Mouse (Mus musculus) layer of hippocampus, adult 9-10 months (tissue): ENCODE data around the gene Hnrnph3.

Experiments used
- DNase-seq: peaks from one replicate; pipeline ENCODE4 v3.0.0; 2022; ENCODE audit warnings: low spot score

The Hnrnph3 gene

DNA sequence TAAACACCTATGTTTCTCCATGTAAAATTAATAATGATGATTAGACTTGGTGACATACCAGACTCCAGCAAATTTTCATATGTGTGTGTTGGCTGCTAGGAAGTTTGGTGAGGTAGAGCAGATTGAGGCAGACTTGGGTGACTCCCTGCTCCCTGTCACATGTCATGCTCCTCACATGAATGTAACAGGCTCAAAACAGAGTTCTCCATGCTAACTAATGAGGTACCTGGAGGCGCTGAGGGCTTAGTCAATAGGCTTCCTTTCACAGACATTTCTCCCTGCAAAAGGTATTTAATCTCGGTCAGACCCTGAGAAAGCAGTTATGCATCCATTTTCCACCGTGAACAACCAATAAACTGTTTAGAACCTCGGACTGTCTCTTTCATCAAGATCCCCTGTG lies 4.4 kb upstream of the Hnrnph3 start:
- no peak for DNase-seq

DNA sequence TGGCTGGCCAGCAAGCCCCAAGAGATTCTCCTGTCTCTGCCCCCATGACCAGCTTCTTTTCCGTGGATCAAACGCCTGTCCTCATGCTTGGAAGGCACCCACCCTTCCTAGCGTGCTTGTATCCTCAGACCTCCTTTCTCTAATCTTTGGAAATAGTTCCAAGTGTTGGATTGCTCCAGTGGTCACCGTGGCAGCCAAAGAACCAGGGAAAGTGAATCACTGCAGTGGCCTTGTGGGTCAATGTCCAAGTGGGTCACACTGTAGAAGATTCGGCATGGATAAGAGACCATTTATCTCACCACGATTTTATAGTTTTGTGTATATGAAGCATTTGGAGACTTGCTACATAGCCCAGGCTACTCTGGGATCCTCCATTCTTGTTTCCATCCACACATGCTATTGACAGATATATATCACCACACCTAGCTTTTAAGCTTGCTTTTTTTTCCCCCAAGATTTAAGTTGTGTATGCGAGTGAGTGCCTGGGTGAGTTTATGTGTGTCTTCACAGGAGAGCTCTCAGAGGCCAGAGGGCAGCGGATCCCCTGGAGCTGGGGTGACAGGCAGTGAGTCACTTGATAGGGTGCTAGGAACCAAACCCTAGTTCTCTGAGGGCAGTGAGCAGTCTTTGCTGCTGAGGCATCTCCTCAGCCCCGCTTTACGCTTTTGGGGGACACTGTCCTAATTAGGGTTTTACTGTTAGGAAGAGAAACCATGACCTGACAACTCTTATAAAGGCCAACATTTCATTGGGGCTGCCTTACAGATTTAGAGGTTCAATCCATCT lies 3.6 kb upstream of the Hnrnph3 start:
- no peak for DNase-seq

DNA sequence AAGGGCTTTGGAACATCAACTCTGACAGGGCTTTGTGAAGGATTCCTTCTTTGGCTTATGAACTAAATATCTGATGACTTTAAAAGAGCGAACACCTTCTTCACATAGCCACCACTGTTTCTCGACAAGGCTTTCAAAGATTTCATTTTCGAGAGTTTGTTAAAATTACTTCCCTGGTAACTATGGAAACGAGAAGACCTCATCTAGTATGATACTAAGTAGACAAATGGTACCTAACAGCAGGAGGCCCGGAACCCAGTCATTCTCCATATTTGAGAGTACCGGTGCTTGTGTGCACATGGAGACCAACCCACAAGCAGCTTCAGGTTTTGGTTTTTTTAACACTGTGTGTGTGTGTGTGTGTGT lies 2.8 kb upstream of the Hnrnph3 start:
- no peak for DNase-seq

DNA sequence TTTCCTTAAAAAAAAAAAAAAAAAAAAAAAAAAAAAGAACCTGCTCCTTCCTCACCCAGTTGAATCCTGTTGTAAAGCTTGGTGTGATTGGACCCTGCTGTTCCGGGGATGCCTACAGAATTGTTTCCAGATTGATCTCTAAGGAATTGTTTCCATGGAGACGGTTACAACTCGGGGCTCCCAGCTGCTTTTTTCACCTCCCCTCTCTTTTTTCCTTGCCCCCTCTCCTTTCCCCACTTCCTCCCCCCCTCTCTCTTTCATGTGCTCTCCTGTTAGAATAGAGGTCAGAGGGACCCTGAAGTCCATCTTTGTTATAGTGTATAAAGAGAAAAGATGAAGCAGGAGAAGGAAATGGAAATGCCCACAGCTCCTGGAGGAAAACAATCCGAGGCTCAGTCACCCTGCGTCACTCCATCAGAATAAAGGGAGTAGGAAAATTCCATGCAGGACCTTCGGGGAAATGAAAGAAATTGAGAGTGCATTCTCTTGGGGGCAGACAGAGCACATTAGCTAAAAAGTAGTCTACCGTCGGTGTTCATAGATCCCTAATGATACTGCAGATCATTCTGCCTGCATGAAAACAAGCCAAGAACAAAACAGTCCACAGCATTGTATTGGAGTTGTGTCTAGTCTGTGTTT lies 2.3 kb upstream of the Hnrnph3 start:
- no peak for DNase-seq

DNA sequence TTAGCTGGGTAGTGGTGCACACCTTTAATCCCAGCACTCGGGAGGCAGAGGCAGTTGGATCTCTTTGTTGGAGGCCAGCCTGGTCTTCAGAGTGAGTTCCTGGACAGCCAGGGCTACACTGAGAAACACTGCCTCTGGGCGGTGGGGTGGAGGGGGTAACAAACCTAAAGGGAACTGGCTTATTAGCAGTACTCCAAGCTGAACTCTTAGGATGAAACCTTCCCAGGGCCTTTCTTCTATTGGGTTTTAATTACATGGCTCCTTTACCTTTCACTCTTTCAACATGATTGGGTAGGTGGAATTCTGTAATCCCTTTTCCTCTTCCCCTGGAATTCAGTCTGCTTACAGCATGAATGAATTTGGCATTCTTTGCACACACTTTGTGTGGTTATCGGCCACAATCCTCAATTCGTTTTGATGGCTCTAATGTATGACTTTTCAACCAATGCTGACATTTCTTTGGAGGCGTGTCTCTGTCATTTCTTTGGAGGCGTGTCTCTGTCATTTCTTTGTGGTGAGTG lies 1.5 kb upstream of the Hnrnph3 start:
- DNase-seq = no peak

DNA sequence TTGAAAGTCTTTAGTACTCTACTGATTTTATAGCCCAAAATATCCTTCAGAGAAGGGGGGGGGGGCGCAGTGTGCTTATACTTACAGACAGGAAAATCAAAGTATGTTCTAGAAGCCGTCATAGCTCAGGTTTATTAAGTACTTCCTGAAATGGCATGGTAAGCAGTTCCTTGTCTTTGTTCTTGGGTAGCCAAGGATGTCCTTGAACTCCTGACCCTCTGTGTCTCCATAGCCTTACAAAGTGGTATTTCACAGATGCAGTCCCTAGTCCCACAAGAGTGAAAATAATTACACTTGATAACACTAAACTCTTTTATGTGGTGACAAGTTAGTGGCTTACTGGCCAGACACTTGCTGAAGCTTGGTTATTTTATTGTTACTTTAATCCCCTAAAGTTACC lies 999 bp upstream of the Hnrnph3 start:
- DNase-seq = no peak

DNA sequence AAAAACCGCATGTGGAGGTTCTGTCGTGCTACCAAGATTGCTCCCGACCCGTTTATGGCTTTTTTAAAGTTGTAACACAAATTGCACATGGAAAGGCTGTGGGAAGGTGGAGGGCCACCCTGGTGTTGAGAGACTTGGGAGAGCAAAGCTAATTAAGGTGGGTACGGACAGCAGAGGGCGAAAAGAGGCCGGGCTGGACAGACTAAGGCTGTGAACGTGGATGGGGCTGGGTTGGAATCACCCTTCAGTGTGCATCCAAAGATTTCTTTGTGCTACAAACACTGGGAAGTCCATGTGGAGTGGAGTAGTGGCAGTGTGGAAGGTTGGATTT lies 528 bp upstream of the Hnrnph3 start:
- DNase-seq = no peak

DNA sequence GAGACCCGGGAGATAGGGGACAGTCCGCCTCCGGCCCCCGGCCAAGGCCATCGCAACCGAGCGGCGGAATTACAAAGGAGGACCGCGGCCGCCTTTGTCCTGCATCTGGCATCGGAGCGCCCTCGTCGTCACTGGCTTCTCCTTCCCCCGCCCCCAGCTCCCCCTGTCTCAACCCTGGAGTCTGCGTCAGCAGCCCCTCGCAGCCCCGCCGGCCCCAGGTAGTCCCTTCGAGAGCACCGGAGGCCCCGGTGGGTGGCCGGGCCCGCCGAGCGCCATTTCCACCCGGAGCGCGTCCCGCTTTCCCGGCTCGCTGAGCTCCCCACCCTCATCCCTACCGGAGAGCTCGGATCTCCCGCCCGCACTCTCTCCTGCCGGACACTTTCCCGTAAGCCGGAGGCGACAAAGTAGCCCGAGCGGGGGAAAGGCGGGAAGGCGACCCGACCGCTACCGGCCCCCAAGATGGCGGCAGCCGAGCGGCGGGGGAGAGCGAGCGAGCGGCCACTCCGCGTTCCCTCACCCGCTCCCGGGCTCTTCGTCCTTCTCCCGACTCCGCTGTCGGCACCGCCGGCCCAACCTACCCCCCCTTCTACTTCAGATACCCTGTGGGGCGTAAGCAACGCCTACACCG lies 782 bp downstream of the Hnrnph3 start:
- no peak for DNase-seq

DNA sequence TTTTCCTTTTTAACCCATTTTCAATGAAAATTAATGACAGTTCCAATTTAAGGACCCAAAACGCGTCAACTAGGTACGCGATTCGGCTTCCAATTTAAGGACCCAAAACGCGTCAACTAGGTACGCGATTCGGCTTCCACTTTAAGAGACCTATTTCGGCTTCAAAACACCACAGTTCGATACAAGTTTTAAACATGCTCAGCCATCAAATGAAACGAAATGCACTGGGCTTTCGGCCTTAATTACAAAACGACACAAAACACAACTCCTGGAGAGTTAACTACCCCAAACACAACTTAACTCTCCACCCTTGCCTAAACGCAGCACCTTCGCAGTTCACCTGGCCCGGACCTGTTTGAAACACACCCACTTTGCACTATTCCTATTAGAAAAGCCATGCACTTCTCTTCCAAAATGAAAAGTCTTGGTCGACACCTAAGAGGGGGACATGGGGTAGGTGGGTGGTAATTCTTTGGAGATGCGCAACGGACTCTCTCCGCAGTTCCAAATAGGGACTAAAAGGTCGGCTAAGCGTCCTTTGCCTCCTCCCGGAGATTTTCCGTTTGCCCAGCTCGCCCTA lies 1.4 kb downstream of the Hnrnph3 start:
- DNase-seq = no peak

DNA sequence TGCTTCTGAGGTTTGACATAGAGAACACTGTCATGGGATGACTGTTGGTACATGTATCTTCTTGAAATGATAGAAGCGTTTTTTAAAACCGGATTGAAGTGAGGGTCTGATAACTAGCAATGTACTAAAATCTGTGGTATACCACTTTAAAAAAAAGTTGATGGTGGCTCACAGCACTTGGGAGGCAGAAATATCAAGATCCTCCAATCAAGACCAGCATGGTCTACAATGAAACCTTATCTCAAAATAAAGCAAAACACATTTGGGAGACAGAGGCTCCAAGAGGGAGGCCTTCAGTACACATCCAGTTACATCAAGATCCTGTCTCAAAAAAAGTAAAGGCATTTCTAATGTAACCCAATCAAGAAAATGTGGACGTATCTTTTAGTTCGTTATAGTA lies 2.3 kb downstream of the Hnrnph3 start:
- no peak for DNase-seq

DNA sequence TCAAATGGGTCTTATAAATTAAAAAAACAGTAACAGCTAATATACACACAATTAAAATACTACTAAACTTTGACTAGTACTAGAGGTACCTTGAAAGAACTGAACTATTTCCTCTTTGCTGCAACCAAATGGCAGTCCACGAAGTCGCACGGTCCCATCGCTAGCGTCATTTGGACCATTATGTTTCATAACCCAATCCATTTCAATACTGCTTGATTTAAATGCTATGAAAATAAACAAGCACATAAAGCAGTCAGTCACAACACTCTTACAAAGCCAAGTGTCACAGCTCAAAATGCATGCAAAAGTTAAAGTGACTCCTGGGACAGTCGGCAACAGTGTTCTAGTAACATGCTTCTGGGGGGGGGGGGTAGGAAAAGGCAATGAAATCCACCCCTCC lies 4.7 kb downstream of the Hnrnph3 start:
- DNase-seq = no peak

DNA sequence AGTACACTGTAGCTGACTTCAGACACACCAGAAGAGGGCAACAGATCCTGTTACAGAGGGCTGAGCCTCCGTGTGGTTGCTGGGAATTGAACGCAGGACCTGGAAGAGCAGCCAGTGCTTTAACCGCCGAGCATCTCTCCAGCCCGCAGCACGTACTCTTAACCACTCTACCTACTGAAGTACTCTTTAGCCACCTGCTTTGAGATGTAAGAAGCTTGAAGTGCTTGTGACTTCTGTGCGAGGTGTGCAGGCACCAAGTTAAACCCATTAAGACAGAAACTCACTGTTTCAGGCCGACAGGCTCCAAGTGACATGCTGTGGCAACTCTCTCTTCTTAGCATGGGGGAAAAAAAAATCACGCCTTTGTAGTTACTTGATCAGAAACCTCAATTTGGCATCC lies 9.8 kb downstream of the Hnrnph3 start:
- no peak for DNase-seq

DNA sequence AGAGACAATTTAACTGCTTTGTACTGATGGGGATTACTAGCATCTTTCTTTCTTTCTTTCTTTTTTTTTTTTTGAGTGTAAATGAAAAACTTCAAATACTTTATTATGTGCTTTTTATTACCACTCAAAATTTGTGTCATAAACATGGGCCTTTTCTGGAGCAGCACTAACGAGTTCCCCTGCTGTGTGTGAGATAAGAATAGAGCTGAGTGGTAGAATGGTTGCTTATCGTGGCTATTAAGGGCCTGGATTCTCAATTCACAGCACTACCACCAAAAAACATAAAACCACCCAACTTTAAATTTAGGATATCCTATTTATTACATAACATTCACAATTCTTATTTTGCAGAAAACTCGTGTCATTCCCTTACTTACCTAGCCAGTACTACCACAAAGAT lies 10.5 kb downstream of the Hnrnph3 start:
- no peak for DNase-seq

DNA sequence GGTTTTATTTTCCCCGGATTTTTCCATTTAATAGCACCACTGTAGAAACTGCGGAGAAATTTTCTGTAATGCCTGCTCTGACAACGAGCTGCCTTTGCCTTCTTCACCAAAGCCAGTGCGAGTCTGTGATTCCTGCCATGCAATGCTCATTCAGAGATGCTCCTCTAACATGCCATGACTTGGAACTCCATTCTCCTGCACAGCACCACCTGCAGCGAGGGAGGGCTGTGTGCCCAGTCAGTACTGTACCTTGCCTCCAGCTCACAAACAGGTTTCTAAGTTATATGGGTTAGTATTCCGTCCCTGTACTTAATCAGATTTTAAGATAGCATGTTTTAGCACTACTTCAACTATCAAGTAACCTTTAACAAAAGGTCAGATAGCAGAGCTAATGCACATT lies 12.5 kb downstream of the Hnrnph3 start:
- no peak for DNase-seq

DNA sequence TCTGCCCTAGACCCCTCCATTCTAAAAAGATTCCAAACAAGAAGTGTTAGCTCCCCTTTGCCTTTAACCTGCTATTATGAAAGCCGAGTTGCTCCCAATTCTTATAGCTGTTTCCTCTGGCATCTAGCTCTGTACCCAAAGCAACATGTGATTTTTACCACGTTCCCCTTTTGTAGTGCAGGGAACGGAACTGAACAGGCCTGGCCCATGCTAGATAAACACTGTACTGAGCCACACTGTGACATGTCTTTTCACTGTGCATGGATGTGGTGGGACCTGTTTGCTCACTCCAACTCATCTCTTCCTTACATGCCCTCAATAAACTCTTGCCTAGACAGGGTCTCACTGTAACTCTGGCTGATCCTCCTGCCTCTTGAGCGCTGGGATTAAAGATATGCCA lies 13.7 kb downstream of the Hnrnph3 start:
- DNase-seq = no peak

DNA sequence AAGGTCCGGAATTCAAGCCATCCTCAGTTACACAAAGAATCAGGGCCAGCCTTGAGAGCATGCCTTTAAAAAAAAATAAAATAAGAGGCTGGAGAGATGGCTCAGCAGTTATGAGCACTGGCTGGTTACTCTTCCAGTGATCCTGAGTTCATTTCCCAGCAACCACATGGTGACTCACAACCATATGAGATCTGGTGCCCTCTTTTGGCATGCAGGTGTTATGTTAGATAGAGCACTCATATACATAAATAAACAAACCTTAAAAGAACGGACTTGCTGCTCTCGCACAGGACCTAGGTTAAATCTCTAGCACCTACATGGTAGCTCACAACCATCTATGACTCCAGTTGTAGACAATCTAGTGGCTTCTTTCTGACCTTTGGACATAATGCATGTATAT lies 15.8 kb downstream of the Hnrnph3 start:
- no peak for DNase-seq

DNA sequence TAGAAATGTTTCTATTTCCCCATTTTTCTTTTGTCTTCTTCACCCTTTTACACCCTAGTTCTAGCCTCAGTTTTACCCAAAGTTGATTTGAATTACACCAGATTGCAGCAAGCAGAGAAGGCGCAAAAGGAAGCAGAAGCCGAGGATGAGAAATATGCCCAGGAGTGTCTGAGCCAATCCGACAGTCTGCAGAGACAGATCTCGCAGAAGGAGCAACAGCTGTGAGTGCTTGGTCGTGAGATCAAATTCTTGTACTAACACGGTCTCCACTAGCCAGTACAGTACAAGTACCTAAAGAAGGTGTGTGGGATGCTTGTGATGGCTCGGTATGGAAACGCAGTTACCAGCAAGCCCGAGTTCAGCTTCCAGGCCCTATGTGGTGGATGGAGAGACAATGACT lies 19.5 kb downstream of the Hnrnph3 start:
- DNase-seq = no peak

DNA sequence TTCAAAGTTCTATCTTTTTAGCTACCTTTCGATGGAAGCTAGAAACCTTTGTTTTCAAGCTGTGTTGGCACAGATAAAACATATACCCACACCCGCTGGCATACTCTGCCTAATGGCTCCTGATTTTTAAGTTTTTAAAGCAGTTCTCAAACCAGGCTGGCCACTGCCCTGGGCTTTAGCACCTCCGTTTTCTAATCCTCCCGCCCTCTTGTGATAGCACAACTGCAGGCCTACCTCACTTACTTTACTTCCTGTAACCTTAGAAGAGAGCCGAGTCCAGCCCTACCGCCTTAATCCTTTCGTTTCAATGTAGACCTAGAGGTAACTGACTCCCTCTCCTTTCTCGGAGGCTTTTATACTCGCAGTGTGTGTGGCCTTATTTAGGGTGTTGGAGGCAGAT lies 20.8 kb downstream of the Hnrnph3 start:
- DNase-seq = no peak

DNA sequence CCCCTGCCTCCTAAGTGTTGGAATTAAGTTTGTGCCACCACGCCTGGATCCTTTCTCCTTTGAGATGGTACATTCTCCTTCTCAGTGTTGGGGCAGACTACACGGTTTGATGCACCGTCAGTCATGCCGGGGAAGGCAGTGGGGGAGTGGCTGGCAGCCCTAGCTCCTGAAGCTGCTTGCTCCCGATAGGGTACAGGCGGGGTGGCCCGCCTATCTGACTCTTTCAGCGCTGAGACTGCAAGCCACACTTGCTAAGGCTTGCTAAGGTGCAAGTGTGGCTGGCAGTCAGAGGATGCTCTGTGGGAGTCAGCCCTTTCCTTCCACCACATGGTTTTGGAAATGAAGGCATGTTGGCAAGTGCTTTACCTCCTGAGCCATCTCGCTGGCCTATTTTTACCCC lies 23.4 kb downstream of the Hnrnph3 start:
- DNase-seq = no peak

DNA sequence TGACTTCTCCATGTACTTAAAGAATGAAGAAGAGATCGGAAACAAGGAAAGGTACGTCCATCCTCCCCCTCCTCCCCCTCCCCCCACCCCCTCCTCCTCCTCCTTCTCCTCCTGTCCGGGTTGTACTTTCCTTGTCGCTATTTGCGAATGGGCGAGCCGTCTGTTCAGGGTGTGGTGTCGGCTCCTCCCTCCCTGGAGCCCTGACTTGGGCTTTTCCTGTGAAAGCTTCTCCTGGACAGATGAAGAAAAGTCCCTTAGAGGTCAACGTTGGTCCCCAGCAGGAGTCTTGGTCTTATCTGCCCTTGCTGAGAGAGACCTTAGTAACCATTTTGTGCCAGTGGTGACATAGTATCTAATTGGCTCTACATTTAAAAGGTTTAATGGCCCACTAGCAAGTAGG lies 30.0 kb downstream of the Hnrnph3 start:
- no peak for DNase-seq

DNA sequence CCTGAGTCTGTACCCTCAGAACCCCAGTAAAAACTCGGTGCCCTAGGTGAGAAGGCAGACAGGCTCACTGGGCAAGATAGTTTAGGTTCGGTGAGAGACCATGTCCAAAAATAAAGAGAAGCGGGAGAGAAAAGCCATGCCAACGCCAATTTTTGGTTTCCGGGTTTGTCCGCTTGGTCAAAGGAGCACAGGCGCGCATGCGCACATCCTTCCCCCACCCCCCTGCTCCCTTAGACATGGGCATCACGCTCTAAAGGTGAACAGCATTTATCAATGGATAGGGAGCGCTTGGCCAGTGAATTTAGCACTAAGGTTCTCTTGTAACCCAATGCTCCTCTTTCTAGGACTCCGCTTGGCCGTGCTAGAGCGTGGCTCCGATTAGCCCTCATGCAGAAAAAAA lies 33.4 kb downstream of the Hnrnph3 start:
- DNase-seq = no peak

DNA sequence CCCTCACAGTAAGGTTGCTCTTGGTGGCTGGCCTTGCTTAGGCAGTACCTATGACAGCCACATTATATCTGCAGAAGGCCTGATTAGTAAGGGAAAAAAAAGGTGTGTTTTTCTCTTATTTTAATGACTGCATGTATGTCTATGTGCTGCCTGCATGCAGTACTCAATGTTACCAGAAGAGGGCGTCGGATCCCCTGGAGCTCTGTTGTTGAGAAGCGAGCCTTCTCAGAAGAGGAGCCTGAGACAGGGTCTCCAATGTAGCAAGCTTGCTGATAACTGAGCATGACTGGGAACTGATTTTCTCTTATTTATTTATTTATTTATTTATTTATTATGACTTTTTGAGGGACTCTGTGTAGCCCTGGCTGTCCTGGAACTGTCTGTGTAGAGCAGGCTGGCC lies 36.7 kb downstream of the Hnrnph3 start:
- no peak for DNase-seq

DNA sequence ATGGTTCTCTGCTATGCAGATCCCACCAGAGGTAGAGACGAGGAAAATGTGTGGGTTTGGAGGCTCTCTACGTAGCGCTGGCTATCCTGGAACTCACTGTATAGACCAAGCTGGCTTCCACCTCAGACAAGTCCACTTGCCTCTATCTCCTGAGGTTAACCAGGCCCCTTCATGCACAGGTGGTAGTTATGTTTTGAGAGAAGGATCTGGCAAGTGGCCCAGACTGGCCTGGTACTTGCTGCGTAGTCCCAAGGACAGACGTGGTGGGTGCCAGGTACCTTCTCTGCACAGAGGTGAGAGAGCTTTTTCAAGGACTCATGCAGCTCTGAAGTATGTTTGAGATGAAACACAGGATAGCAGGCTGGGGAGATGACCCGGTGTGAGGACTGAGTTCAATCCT lies 39.5 kb downstream of the Hnrnph3 start:
- no peak for DNase-seq
